In genomic region chr11:119676751-119677411, GRCm38 (mm10) we compare ENCODE assay signal across 10 mouse cellular contexts.
DNase-seq lines count a peak whose midpoint lies in the region; ATAC-seq and TF ChIP-seq lines count a peak whose summit lies in the region.
"Had no signal": no experiment of that assay in that cellular context is flagged by ENCODE, and none has a peak within 500 bp of the region (broad histone marks: within the 10 kb centered on the region; RNA-seq: fewer than 3 reads in every experiment).

No protein-coding gene starts in this region.

- H3ac ChIP-seq in myocyte (ENCODE audit: control insufficient read depth, insufficient read length), result no peak overlapping the region

- H3K27ac ChIP-seq in heart, embryonic 16.5 days (ENCODE audit: low read length), result peak overlapping the region; percentile 9; the same call in 1 of the 2 replicates
- H3K27ac ChIP-seq in hindbrain, embryonic 10.5 days, result no peak overlapping the region
- H3K27ac ChIP-seq: embryonic facial prominence, embryonic 15.5 days; limb, embryonic 15.5 days had no signal

- H3K36me3 ChIP-seq in heart, embryonic 16.5 days (ENCODE audit: control insufficient read depth, insufficient read depth), result no peaks in the 10 kb centered on the region
- H3K36me3 ChIP-seq in myocyte (ENCODE audit: control insufficient read depth, insufficient read depth), result no peaks in the 10 kb centered on the region
- H3K36me3 ChIP-seq in hindbrain, embryonic 10.5 days, result peaks cover 8% of the 10 kb centered on the region
- H3K36me3 ChIP-seq: embryonic facial prominence, embryonic 15.5 days had no signal

- peak; percentile 26 to 30 for DNase-seq in lung, adult 18-20 months
- no peak for DNase-seq in lung, adult 2 months
- DNase-seq in adrenal gland, postnatal 10 days, result peak; percentile 59
- no peak for DNase-seq in hindbrain, embryonic 10.5 days (ENCODE audit: low spot score)
- DNase-seq in thymus, postnatal 14 days, result no peak
- no peak for DNase-seq in ovary, postnatal 10 days (ENCODE audit: low spot score)

- H3K9ac ChIP-seq in heart, embryonic 16.5 days (ENCODE audit: low read length), result no peak overlapping the region
- H3K9ac ChIP-seq: embryonic facial prominence, embryonic 15.5 days; limb, embryonic 15.5 days had no signal

- H3K4me2 ChIP-seq in heart, embryonic 16.5 days (ENCODE audit: low read depth, low read length), result no peak overlapping the region
- peak overlapping the region; percentile 61 for H3K4me2 ChIP-seq in myocyte (ENCODE audit: low read depth)
- H3K4me2 ChIP-seq: embryonic facial prominence, embryonic 15.5 days; limb, embryonic 15.5 days had no signal

- H3K4me1 ChIP-seq in lung, adult 2 months (ENCODE audit: control insufficient read depth, insufficient read depth, low read length), result peaks cover 10% of the 10 kb centered on the region
- peaks cover 33% of the 10 kb centered on the region for H3K4me1 ChIP-seq in heart, embryonic 16.5 days (ENCODE audit: control insufficient read depth, insufficient read depth, low read length)
- H3K4me1 ChIP-seq in hindbrain, embryonic 10.5 days (replicated peaks), result peaks cover 34% of the 10 kb centered on the region

- H3K79me2 ChIP-seq in myocyte (ENCODE audit: control insufficient read depth, insufficient read depth), result peaks cover 84% of the 10 kb centered on the region

- no peak for ATAC-seq in heart, embryonic 16.5 days (replicated peaks; ENCODE audit: extremely low read depth, insufficient read depth, low FRiP score)

- WGBS in lung, adult 2 months, result 38% methylated on average over 7 of the region's 7 CpGs
- 51% methylated on average over 7 of the region's 7 CpGs for WGBS in heart, embryonic 16.5 days
- 83% methylated on average over 7 of the region's 7 CpGs for WGBS in hindbrain, embryonic 10.5 days

- H3K9me3 ChIP-seq in heart, embryonic 16.5 days (replicated peaks; ENCODE audit: control insufficient read depth, low read length), result 0 out of 2 replicates have a peak, but pooled peaks cover 2% of the 10 kb centered on the region
- no peaks in the 10 kb centered on the region for H3K9me3 ChIP-seq in hindbrain, embryonic 10.5 days
- H3K9me3 ChIP-seq: embryonic facial prominence, embryonic 15.5 days; limb, embryonic 15.5 days had no signal

- no peaks in the 10 kb centered on the region for H3K27me3 ChIP-seq in heart, embryonic 16.5 days (ENCODE audit: control insufficient read depth, insufficient read depth, low read length)
- H3K27me3 ChIP-seq in myocyte (ENCODE audit: control insufficient read depth, insufficient read depth, insufficient read length), result no peaks in the 10 kb centered on the region
- no peaks in the 10 kb centered on the region for H3K27me3 ChIP-seq in hindbrain, embryonic 10.5 days (ENCODE audit: insufficient read depth, poor library complexity, severe bottlenecking)
- H3K27me3 ChIP-seq: embryonic facial prominence, embryonic 15.5 days; limb, embryonic 15.5 days had no signal

- H3K4me3 ChIP-seq in lung, adult 2 months (replicated peaks; ENCODE audit: extremely low read depth, low read depth, low read length), result no peak overlapping the region
- no peak overlapping the region for H3K4me3 ChIP-seq in heart, embryonic 16.5 days (ENCODE audit: low read length)
- H3K4me3 ChIP-seq in myocyte, result no peak overlapping the region
- H3K4me3 ChIP-seq in hindbrain, embryonic 10.5 days, result no peak overlapping the region
- H3K4me3 ChIP-seq: embryonic facial prominence, embryonic 15.5 days; limb, embryonic 15.5 days had no signal

- no peak for TF ChIP-seq CTCF in lung, adult 2 months (IDR thresholded peaks at IDR 0.05; ENCODE audit: insufficient read depth, low read length)

- TF ChIP-seq POLR2A in lung, adult 2 months (IDR thresholded peaks at IDR 0.05; ENCODE audit: borderline replicate concordance, extremely low read depth, low read depth, low read length), result no peak
- TF ChIP-seq POLR2A in myocyte (IDR thresholded peaks at IDR 0.05; ENCODE audit: insufficient read length, low read depth), result no peak

TF ChIP-seq in myocyte, 11 proteins besides CTCF, POLR2A, EP300 and RAD21:
- TF ChIP-seq CEBPB (IDR thresholded peaks at IDR 0.05; ENCODE audit: insufficient read depth, poor library complexity, severe bottlenecking) (0 out of 2 replicates have a peak, but pooled peaks have one; percentile 33), REST (IDR thresholded peaks at IDR 0.05; ENCODE audit: insufficient read depth, insufficient read length) (no peak), MYOD1 (IDR thresholded peaks at IDR 0.05; ENCODE audit: control insufficient read depth in 1 of 3, insufficient read length in 2 of 3, low read depth in 2 of 3) (peak in 2 of 3 experiments; percentile 43 to 69), POLR2AphosphoS2 (IDR thresholded peaks at IDR 0.05; ENCODE audit: insufficient read length, low read depth) (no peak), MYOG (IDR thresholded peaks at IDR 0.05; ENCODE audit: control insufficient read depth in 1 of 3, insufficient read depth in 1 of 3, insufficient read length in 2 of 3, low read depth in 2 of 3) (peak in 1 of 3 experiments; percentile 8), MAX (IDR thresholded peaks at IDR 0.05; ENCODE audit: low read depth) (no peak)
TF ChIP-seq in myocyte: peak in this region for 3.

Comparison
In these comparisons a context has a peak if more than half of its experiments do, and no peak if none do; other contexts are left out.
1. DNase-seq: peak in lung, adult 18-20 months (2 of 2) and adrenal gland, postnatal 10 days (single experiment); none in lung, adult 2 months (single experiment), hindbrain, embryonic 10.5 days (single experiment), thymus, postnatal 14 days (single experiment) and ovary, postnatal 10 days (single experiment).